Mouse (Mus musculus) neural tube, embryonic 11.5 days (tissue): ENCODE measurements around the gene Ndufb2. TPM values are rescaled to one million over a fixed set of nuclear protein-coding genes. Genes with fewer than 3 reads are reported as not detected.

Experiments
- ATAC-seq: fragments of 200-750 bp; cut with Nextera tagmentation; 2 replicates; pipeline ENCODE4 v1.8.0; 2017; ENCODE audit warnings: moderate number of reproducible peaks, mild to moderate bottlenecking, moderate TSS enrichment, moderate library complexity; ENCODE audit not compliant: insufficient read depth, low FRiP score, low TSS enrichment
- DNase-seq: peaks from one replicate; pipeline ENCODE4 v3.0.0-alpha.2; 2015; ENCODE audit warnings: low spot score
- H3K27ac ChIP-seq: fragments of 300-500 bp; sonication (generic); 2 replicates; pipeline ENCODE4 v1.5.1; 2014; ENCODE audit warnings: low read depth, mild to moderate bottlenecking, low read length
- H3K27me3 ChIP-seq: fragments of 300-500 bp; sonication (generic); 2 replicates; pipeline ENCODE4 v1.6.1; 2014; ENCODE audit warnings: mild to moderate bottlenecking, low read length, mixed read lengths; ENCODE audit not compliant: control insufficient read depth, insufficient read depth
- H3K36me3 ChIP-seq: fragments of 300-500 bp; sonication (generic); 2 replicates; pipeline ENCODE4 v1.6.1; 2014; ENCODE audit warnings: mild to moderate bottlenecking, low read length, moderate library complexity, mixed read lengths; ENCODE audit not compliant: control insufficient read depth, insufficient read depth
- H3K4me1 ChIP-seq: fragments of 300-500 bp; sonication (generic); 2 replicates; pipeline ENCODE4 v1.6.1; 2014; ENCODE audit warnings: low read length, mixed read lengths; ENCODE audit not compliant: control insufficient read depth, insufficient read depth
- H3K4me2 ChIP-seq: fragments of 300-500 bp; sonication (generic); 2 replicates; pipeline ENCODE4 v1.6.1; 2014; ENCODE audit warnings: low read depth, mild to moderate bottlenecking, moderate library complexity
- H3K4me3 ChIP-seq: fragments of 300-500 bp; sonication (generic); 2 replicates; pipeline ENCODE4 v1.5.1; 2014; ENCODE audit warnings: low read depth, low read length
- H3K9ac ChIP-seq: fragments of 300-500 bp; sonication (generic); 2 replicates; pipeline ENCODE4 v1.6.1; 2014; ENCODE audit warnings: mild to moderate bottlenecking, low read length
- H3K9me3 ChIP-seq: fragments of 300-500 bp; sonication (generic); 2 replicates; pipeline ENCODE4 v1.6.1; 2016; ENCODE audit warnings: low read length; ENCODE audit not compliant: control insufficient read depth
- WGBS: fragments of 180-500 bp; shearing (Covaris S2); extraction: QIAGEN DNeasy Blood & Tissue Kit; methylation state at CpG from one replicate; pipeline ENCODE4 v1.1.7; 2014; 5-methylcytosine and 5-hydroxymethylcytosine counted together
- polyA plus RNA-seq: library from polyadenylated mRNA; unstranded; fragments of >200 nt; fragmentation: Nextera tagmentation; extraction: Ambion mirVana; gene quantifications from 2 replicates; pipeline ENCODE4 v1.2.1, GENCODE M21; 2014

Gene Ndufb2
- polyA plus RNA-seq, 1 experiment from 2014 or later: 273 TPM

- WGBS: 21% methylated on average over 10 of the region's 10 CpGs
- no peaks in the 10 kb centered on the region for H3K9me3 ChIP-seq
- no peak for DNase-seq
- ATAC-seq: peak; percentile 32
- H3K36me3 ChIP-seq: no peaks in the 10 kb centered on the region
- peak overlapping the region; percentile 91; the same call in 1 of the 2 replicates for H3K27ac ChIP-seq
- H3K4me2 ChIP-seq: peak overlapping the region; percentile 62
- H3K4me3 ChIP-seq: peak overlapping the region; percentile 71
- no peaks in the 10 kb centered on the region for H3K27me3 ChIP-seq
- H3K4me1 ChIP-seq: peaks cover 3% of the 10 kb centered on the region; the same call in 1 of the 2 replicates
- H3K9ac ChIP-seq: peak overlapping the region; percentile 86
These were observed 17.9 kb upstream of the Ndufb2 start for GRCm38 (mm10) chr6:39574555-39574869.

GRCm38 (mm10) chr6:39574951-39575350 is 17.4 kb upstream of the Ndufb2 start:
- peaks cover 3% of the 10 kb centered on the region; the same call in 1 of the 2 replicates for H3K4me1 ChIP-seq
- H3K27ac ChIP-seq: no peak overlapping the region
- WGBS: 77% methylated on average over 7 of the region's 7 CpGs
- peak overlapping the region; percentile 71; the same call in 1 of the 2 replicates for H3K4me3 ChIP-seq
- peak overlapping the region; percentile 62 for H3K4me2 ChIP-seq
- no peaks in the 10 kb centered on the region for H3K36me3 ChIP-seq
- no peaks in the 10 kb centered on the region for H3K27me3 ChIP-seq
- peak overlapping the region; percentile 86 for H3K9ac ChIP-seq
- H3K9me3 ChIP-seq: no peaks in the 10 kb centered on the region
- ATAC-seq: no peak
- DNase-seq: no peak

DNA sequence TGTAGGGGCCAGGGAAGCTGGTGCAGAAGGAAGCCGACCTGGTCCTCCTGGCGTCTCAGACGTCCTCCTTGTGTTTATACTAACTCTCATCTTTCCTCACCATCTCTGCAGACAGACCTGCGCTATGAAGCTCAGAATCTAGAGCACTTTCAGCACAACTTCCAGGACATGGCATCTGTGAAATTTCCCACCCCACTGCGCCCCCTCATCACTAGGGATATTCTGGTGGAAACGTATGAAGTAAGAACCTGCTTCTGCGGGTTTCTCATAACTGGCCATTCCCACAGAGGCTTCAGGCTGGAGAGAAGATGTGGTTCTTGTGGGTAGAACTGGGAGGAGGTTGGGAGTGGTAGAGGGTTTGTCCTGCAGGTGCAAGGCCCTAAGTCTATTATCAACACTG is 12.8 kb upstream of the Ndufb2 start:
- no peak for DNase-seq
- Histone ChIP-seq H3K27me3 (no peaks in the 10 kb centered on the region), H3K4me2 (no peak overlapping the region), H3K9me3 (no peaks in the 10 kb centered on the region), H3K27ac (no peak overlapping the region), H3K9ac (no peak overlapping the region), H3K4me3 (no peak overlapping the region), H3K4me1 (peaks cover 2% of the 10 kb centered on the region; the same call in 1 of the 2 replicates), H3K36me3 (no peaks in the 10 kb centered on the region; the same call in 1 of the 2 replicates)
- no peak for ATAC-seq
- 89% methylated on average over 7 of the region's 7 CpGs for WGBS

DNA sequence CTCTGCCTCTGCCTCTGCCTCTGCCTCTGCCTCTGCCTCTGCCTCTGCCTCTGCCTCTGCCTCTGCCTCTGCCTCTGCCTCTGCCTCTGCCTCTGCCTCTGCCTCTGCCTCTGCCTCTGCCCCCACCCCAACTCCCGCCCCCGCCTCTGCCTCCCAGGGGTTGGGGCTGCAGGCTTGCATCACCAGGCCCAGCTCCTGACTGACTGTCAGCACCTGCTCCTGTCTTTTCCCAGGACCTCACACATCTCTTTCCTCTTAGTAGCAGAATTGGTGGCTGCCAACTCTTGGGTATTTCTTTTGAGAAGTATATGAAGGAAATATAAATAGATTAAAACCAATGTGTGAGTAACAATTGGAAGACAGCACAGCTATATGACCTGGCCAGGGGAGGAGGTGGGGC is 11.8 kb upstream of the Ndufb2 start:
- no peaks in the 10 kb centered on the region for H3K4me1 ChIP-seq
- no peak overlapping the region for H3K27ac ChIP-seq
- ATAC-seq (no peak), DNase-seq (no peak)
- no peaks in the 10 kb centered on the region for H3K27me3 ChIP-seq
- whole genome bisulfite sequencing: 58% methylated on average over 2 of the region's 2 CpGs
- H3K36me3 ChIP-seq: no peaks in the 10 kb centered on the region; the same call in 1 of the 2 replicates
- no peak overlapping the region for H3K4me2 ChIP-seq
- no peak overlapping the region for H3K9ac ChIP-seq
- no peaks in the 10 kb centered on the region for H3K9me3 ChIP-seq
- H3K4me3 ChIP-seq: no peak overlapping the region

DNA sequence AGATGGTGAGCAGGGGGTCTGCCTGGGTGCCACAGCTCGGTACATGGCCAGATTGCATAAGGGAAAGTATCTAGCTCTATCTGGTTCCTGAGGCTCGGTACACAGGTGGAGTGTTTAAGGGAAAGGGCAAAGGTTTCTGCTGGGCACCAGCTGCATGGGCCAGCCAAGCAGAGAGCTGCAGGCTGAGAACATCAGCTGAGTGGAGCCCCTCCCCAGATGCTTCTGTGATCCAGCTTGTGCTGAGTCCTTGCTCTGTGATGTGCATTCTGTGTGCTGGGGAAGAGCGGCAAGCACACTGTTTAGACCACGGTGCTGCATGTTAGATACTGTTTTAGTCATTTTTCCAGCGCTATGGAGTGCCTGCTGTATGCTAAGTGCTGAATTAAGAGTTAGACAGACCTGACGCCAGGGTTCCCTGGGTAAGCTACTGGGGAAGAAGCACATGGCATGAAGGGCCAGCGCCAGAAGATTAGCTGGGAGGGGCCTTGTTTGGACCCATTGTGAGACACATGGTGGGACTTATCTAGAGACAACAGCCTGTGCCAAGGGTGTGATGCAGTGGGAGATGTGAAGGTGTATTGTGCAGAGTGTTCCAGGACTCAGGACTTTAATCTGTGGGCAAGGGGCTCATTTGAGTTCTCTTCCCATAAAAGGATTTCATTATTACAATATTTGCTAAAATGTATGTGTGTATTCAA is 11.1 kb upstream of the Ndufb2 start:
- no peak overlapping the region for H3K27ac ChIP-seq
- no peak overlapping the region for H3K9ac ChIP-seq
- no peak overlapping the region for H3K4me3 ChIP-seq
- 87% methylated on average over 7 of the region's 7 CpGs for WGBS
- H3K4me1 ChIP-seq: no peaks in the 10 kb centered on the region
- H3K27me3 ChIP-seq: no peaks in the 10 kb centered on the region
- ATAC-seq (no peak), DNase-seq (no peak)
- peaks cover 3% of the 10 kb centered on the region; the same call in 1 of the 2 replicates for H3K36me3 ChIP-seq
- H3K9me3 ChIP-seq: no peaks in the 10 kb centered on the region
- no peak overlapping the region for H3K4me2 ChIP-seq

DNA sequence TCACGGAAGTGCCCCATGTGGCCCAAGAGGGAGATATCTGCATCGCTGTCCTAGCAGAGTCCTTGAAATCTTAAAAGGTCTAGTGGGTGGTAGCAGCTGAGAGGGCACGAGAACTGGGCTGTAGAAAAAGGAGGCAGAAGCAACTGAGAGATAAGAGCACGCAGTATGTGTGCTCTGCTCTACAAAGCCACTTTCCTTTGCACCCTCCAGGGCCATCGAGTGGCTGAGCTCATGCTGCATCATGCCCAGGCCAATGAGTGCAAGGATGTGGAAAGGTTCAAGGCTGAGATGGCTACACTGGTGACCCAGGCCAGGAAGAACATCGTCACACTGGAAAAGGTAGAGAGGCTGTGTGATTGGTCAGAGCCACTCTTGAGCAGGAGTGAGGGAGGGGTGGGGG is 6.9 kb upstream of the Ndufb2 start, which contains the start of gene Gm42420:
Gene Gm42420 (plus strand): TSS at position 237 of the 400 bp plus-strand sequence.
- DNase-seq (no peak), ATAC-seq (no peak)
- no peak within 1 kb of the TSS for H3K27ac ChIP-seq
- H3K9ac ChIP-seq: no peak within 1 kb of the TSS
- H3K4me3 ChIP-seq: no peak within 1 kb of the TSS
- no peaks in the 10 kb centered on the region for H3K27me3 ChIP-seq
- H3K9me3 ChIP-seq: no peaks in the 10 kb centered on the region
- peaks cover 5% of the 10 kb centered on the region for H3K36me3 ChIP-seq
- no peak within 1 kb of the TSS for H3K4me2 ChIP-seq
- H3K4me1 ChIP-seq: no peaks in the 10 kb centered on the region
- WGBS: 86% methylated on average over 6 of the region's 6 CpGs

GRCm38 (mm10) chr6:39591481-39591880 is 893 bp upstream of the Ndufb2 start:
- Histone ChIP-seq H3K27me3 (no peaks in the 10 kb centered on the region), H3K36me3 (peaks cover 3% of the 10 kb centered on the region; the same call in 1 of the 2 replicates), H3K9ac (no peak overlapping the region), H3K9me3 (no peaks in the 10 kb centered on the region), H3K4me3 (no peak overlapping the region), H3K27ac (no peak overlapping the region), H3K4me1 (peaks cover 4% of the 10 kb centered on the region; the same call in 1 of the 2 replicates), H3K4me2 (no peak overlapping the region)
- no peak for DNase-seq
- ATAC-seq: no peak
- 94% methylated on average over 4 of the region's 4 CpGs for WGBS

- WGBS: 96% methylated on average over 3 of the region's 3 CpGs
- Histone ChIP-seq H3K9me3 (no peaks in the 10 kb centered on the region), H3K36me3 (peaks cover 6% of the 10 kb centered on the region; the same call in 1 of the 2 replicates), H3K4me3 (no peak overlapping the region), H3K27ac (no peak overlapping the region), H3K9ac (no peak overlapping the region), H3K27me3 (no peaks in the 10 kb centered on the region), H3K4me1 (no peaks in the 10 kb centered on the region), H3K4me2 (no peak overlapping the region)
- DNase-seq (no peak), ATAC-seq (no peak)
These were observed 8.5 kb downstream of the Ndufb2 start for GRCm38 (mm10) chr6:39600851-39601250.

- H3K4me2 ChIP-seq: no peak overlapping the region
- no peak overlapping the region for H3K27ac ChIP-seq
- H3K4me3 ChIP-seq: no peak overlapping the region
- ATAC-seq (no peak), DNase-seq (no peak)
- peaks cover 6% of the 10 kb centered on the region; the same call in 1 of the 2 replicates for H3K36me3 ChIP-seq
- H3K9ac ChIP-seq: no peak overlapping the region
- WGBS: 92% methylated on average over 3 of the region's 3 CpGs
- no peaks in the 10 kb centered on the region for H3K9me3 ChIP-seq
- H3K4me1 ChIP-seq: no peaks in the 10 kb centered on the region
- H3K27me3 ChIP-seq: no peaks in the 10 kb centered on the region
These were observed 9.5 kb downstream of the Ndufb2 start for GRCm38 (mm10) chr6:39601828-39602227.
